Mouse (Mus musculus) MEL (cell line): ENCODE data around the gene Dnajc27. TPM values are rescaled to one million over a fixed set of nuclear protein-coding genes. Genes with fewer than 3 reads are reported as not detected.

Experiments used
- polyA plus RNA-seq, 2 experiments: library from polyadenylated mRNA; stranded (reverse) in 1 of 2; unstranded in 1 of 2; fragments of >175 nt in 1 of 2; fragments of >200 nt in 1 of 2; gene quantifications; 2 replicates each; pipeline versions ENCODE4 v1.2.1 to v1.2.4; 2012; ENCODE audit warnings: low replicate concordance in 2 of 2, low read depth in 1 of 2; ENCODE audit not compliant: insufficient read length in 2 of 2, insufficient read depth in 1 of 2, missing spikeins in 1 of 2
- total RNA-seq: library from RNA; depleted of rRNA; stranded (reverse); fragments of 300-350 nt; gene quantifications from 2 replicates; pipeline ENCODE4 v1.2.3, GENCODE M21; 2012; rRNA removed

Dnajc27 gene
- total and polyA plus RNA-seq, 3 experiments = 7.9 to 9.7 TPM; not detected in 1

Other genes with a start within 250 kb of the Dnajc27 start
- not detected in 2 replicates for gene Pomc, start 127.6 kb upstream of the Dnajc27 start, total RNA-seq
- not detected for gene Pomc, start 127.6 kb upstream of the Dnajc27 start, polyA plus RNA-seq
- 0.88 and 1.5 TPM in 2 replicates for gene Efr3b, start 43.7 kb upstream of the Dnajc27 start, total RNA-seq
- 1 to 10 TPM in 1 of 2 experiments, not detected in 1; 1.7 TPM for gene Efr3b, start 43.7 kb upstream of the Dnajc27 start, polyA plus RNA-seq
- 0.03 and 0.19 TPM in 2 replicates for gene Adcy3, start 50.5 kb downstream of the Dnajc27 start, total RNA-seq
- gene Adcy3, start 50.5 kb downstream of the Dnajc27 start, polyA plus RNA-seq = 1 to 10 TPM in 1 of 2 experiments, not detected in 1; 3.0 TPM
- 3.8 TPM in 2 replicates for gene Ptrhd1, start 151.4 kb downstream of the Dnajc27 start, total RNA-seq
- 1 to 10 TPM in 1 of 2 experiments, not detected in 1; 5.3 TPM for gene Ptrhd1, start 151.4 kb downstream of the Dnajc27 start, polyA plus RNA-seq
- 29.2 and 33.3 TPM in 2 replicates for gene Cenpo, start 151.7 kb downstream of the Dnajc27 start, total RNA-seq
- gene Cenpo, start 151.7 kb downstream of the Dnajc27 start, polyA plus RNA-seq = 10 to 100 TPM in 1 of 2 experiments, not detected in 1; 35.5 TPM